Mouse (Mus musculus): Measurements from ENCODE around the gene Ccdc88a. TPM values are rescaled to one million over a fixed set of nuclear protein-coding genes. Genes with fewer than 3 reads are reported as not detected.

Gene Ccdc88a
- 27.0 and 28.8 TPM in 2 replicates for polyA plus RNA-seq (2012; ENCODE audit: low replicate concordance)

GRCm38 (mm10) chr11:29373396-29374273 is at the start of gene Ccdc88a:
Gene Ccdc88a (plus strand): TSS chr11:29373658.

GRCm38 (mm10) chr11:29514682-29515412 is 141.4 kb downstream of the Ccdc88a start, which contains the start of gene Prorsd1:
Gene Prorsd1 (minus strand): TSS chr11:29515033.

GRCm38 (mm10) chr11:29525988-29526794 is 152.7 kb downstream of the Ccdc88a start, which contains the start of gene Mtif2:
Gene Mtif2 (plus strand): TSS chr11:29526408.

GRCm38 (mm10) chr11:29547752-29548503 is 174.5 kb downstream of the Ccdc88a start, which contains the start of the genes Clhc1 and Rps27a:
Gene Clhc1 (plus strand): TSS chr11:29547950.
Gene Rps27a (minus strand): TSS chr11:29548109.

Other genes starting within 250 kb of the Ccdc88a start
- 166 and 309 TPM in 2 replicates for gene Pnpt1, start 242.9 kb upstream of the Ccdc88a start, polyA plus RNA-seq (2012; ENCODE audit: low replicate concordance)
- gene Ppp4r3b, start 200.8 kb upstream of the Ccdc88a start, polyA plus RNA-seq (2012; ENCODE audit: low replicate concordance) = 26.2 and 33.2 TPM in 2 replicates
- 15.0 and 23.6 TPM in 2 replicates for gene Cfap36, start 126.2 kb upstream of the Ccdc88a start, polyA plus RNA-seq (2012; ENCODE audit: low replicate concordance)
- 6.0 TPM in 1 of 2 replicates, not detected in the other for gene Prorsd1, start 141.4 kb downstream of the Ccdc88a start, polyA plus RNA-seq (2012; ENCODE audit: low replicate concordance)
- gene Mtif2, start 152.8 kb downstream of the Ccdc88a start, polyA plus RNA-seq (2012; ENCODE audit: low replicate concordance) = 0.93 and 6.1 TPM in 2 replicates
- gene Clhc1, start 174.3 kb downstream of the Ccdc88a start, polyA plus RNA-seq (2012; ENCODE audit: low replicate concordance) = not detected in 2 replicates
- 16.4 and 67.9 TPM in 2 replicates for gene Rps27a, start 174.5 kb downstream of the Ccdc88a start, polyA plus RNA-seq (2012; ENCODE audit: low replicate concordance)